Mouse (Mus musculus): ENCODE results near the gene Rhbdd3. TPM values are rescaled to one million over a fixed set of nuclear protein-coding genes. Genes with fewer than 3 reads are reported as not detected.
A peak's percentile ranks its signal among the peaks of the same experiment; 100 is the strongest.

Gene Rhbdd3
- total and polyA plus RNA-seq, 2 experiments from 2014 or later = 50.4 to 67.1 TPM

- H3K4me1 ChIP-seq (ENCODE audit: insufficient read depth, low read length) = no peaks in the 10 kb centered on the region
- no peak overlapping the region for H3K4me3 ChIP-seq (ENCODE audit: low read depth, low read length)
- H3K4me2 ChIP-seq (ENCODE audit: low read depth, low read length, poor library complexity, severe bottlenecking) = no peak overlapping the region
- TF ChIP-seq CTCF (IDR thresholded peaks at IDR 0.05) = no peak
- no peak for ATAC-seq (ENCODE audit: low FRiP score)
- H3K9ac ChIP-seq (replicated peaks; ENCODE audit: low read length, poor library complexity, severe bottlenecking) = no peak overlapping the region
- no peaks in the 10 kb centered on the region for H3K36me3 ChIP-seq (ENCODE audit: insufficient read depth, low read length)
- DNase-seq (ENCODE audit: low spot score) = no peak
- H3K27ac ChIP-seq (ENCODE audit: low read depth, low read length) = no peak overlapping the region
- 100% methylated on average over 2 of the region's 2 CpGs for WGBS
- H3K9me3 ChIP-seq (ENCODE audit: low read length) = no peaks in the 10 kb centered on the region
- H3K27me3 ChIP-seq (ENCODE audit: insufficient read depth, low read length) = no peaks in the 10 kb centered on the region
Observed at GRCm38 (mm10) chr11:5138642-5139041, 39.9 kb downstream of the Rhbdd3 start.

GRCm38 (mm10) chr11:5139372-5139771 lies 40.6 kb downstream of the Rhbdd3 start:
- no peaks in the 10 kb centered on the region for H3K4me1 ChIP-seq (ENCODE audit: insufficient read depth, low read length)
- DNase-seq (ENCODE audit: low spot score) (no peak), ATAC-seq (ENCODE audit: low FRiP score) (no peak)
- no peak overlapping the region for H3K9ac ChIP-seq (replicated peaks; ENCODE audit: low read length, poor library complexity, severe bottlenecking)
- TF ChIP-seq CTCF (IDR thresholded peaks at IDR 0.05) = no peak
- H3K27me3 ChIP-seq (ENCODE audit: insufficient read depth, low read length) = no peaks in the 10 kb centered on the region
- no peaks in the 10 kb centered on the region for H3K9me3 ChIP-seq (ENCODE audit: low read length)
- H3K4me3 ChIP-seq (ENCODE audit: low read depth, low read length) = no peak overlapping the region
- H3K4me2 ChIP-seq (ENCODE audit: low read depth, low read length, poor library complexity, severe bottlenecking) = no peak overlapping the region
- 86% methylated on average over 9 of the region's 9 CpGs for WGBS
- H3K27ac ChIP-seq (ENCODE audit: low read depth, low read length) = no peak overlapping the region
- no peaks in the 10 kb centered on the region for H3K36me3 ChIP-seq (ENCODE audit: insufficient read depth, low read length)

- Histone ChIP-seq H3K27me3 (ENCODE audit: insufficient read depth, low read length) (no peaks in the 10 kb centered on the region), H3K9ac (replicated peaks; ENCODE audit: low read length, poor library complexity, severe bottlenecking) (no peak overlapping the region), H3K9me3 (ENCODE audit: low read length) (no peaks in the 10 kb centered on the region), H3K4me1 (ENCODE audit: insufficient read depth, low read length) (no peaks in the 10 kb centered on the region), H3K4me2 (ENCODE audit: low read depth, low read length, poor library complexity, severe bottlenecking) (no peak overlapping the region), H3K27ac (ENCODE audit: low read depth, low read length) (no peak overlapping the region), H3K36me3 (ENCODE audit: insufficient read depth, low read length) (no peaks in the 10 kb centered on the region), H3K4me3 (ENCODE audit: low read depth, low read length) (no peak overlapping the region)
- no peak for TF ChIP-seq CTCF (IDR thresholded peaks at IDR 0.05)
- peak; percentile 47 for DNase-seq (ENCODE audit: low spot score)
- 58% methylated on average over 8 of the region's 8 CpGs for WGBS
- ATAC-seq (ENCODE audit: low FRiP score) = no peak
Observed at GRCm38 (mm10) chr11:5140619-5141018, 41.9 kb downstream of the Rhbdd3 start.

GRCm38 (mm10) chr11:5141252-5141651 lies 42.5 kb downstream of the Rhbdd3 start:
- Histone ChIP-seq H3K36me3 (ENCODE audit: insufficient read depth, low read length) (no peaks in the 10 kb centered on the region), H3K4me1 (ENCODE audit: insufficient read depth, low read length) (no peaks in the 10 kb centered on the region), H3K27me3 (ENCODE audit: insufficient read depth, low read length) (no peaks in the 10 kb centered on the region), H3K4me3 (ENCODE audit: low read depth, low read length) (no peak overlapping the region), H3K9ac (replicated peaks; ENCODE audit: low read length, poor library complexity, severe bottlenecking) (no peak overlapping the region), H3K27ac (ENCODE audit: low read depth, low read length) (no peak overlapping the region), H3K9me3 (ENCODE audit: low read length) (no peaks in the 10 kb centered on the region), H3K4me2 (ENCODE audit: low read depth, low read length, poor library complexity, severe bottlenecking) (no peak overlapping the region)
- no peak for TF ChIP-seq CTCF (IDR thresholded peaks at IDR 0.05)
- DNase-seq (ENCODE audit: low spot score) (no peak), ATAC-seq (ENCODE audit: low FRiP score) (no peak)
- WGBS = 92% methylated on average over 5 of the region's 5 CpGs

GRCm38 (mm10) chr11:5141965-5142364 lies 43.2 kb downstream of the Rhbdd3 start:
- H3K27me3 ChIP-seq (ENCODE audit: insufficient read depth, low read length) = no peaks in the 10 kb centered on the region
- WGBS = 90% methylated on average over 2 of the region's 2 CpGs
- no peak overlapping the region for H3K4me2 ChIP-seq (ENCODE audit: low read depth, low read length, poor library complexity, severe bottlenecking)
- H3K4me1 ChIP-seq (ENCODE audit: insufficient read depth, low read length) = no peaks in the 10 kb centered on the region
- no peak overlapping the region for H3K9ac ChIP-seq (replicated peaks; ENCODE audit: low read length, poor library complexity, severe bottlenecking)
- ATAC-seq (ENCODE audit: low FRiP score) (no peak), DNase-seq (ENCODE audit: low spot score) (no peak)
- H3K4me3 ChIP-seq (ENCODE audit: low read depth, low read length) = no peak overlapping the region
- H3K27ac ChIP-seq (ENCODE audit: low read depth, low read length) = no peak overlapping the region
- no peaks in the 10 kb centered on the region for H3K9me3 ChIP-seq (ENCODE audit: low read length)
- TF ChIP-seq CTCF (IDR thresholded peaks at IDR 0.05) = no peak
- no peaks in the 10 kb centered on the region for H3K36me3 ChIP-seq (ENCODE audit: insufficient read depth, low read length)

DNA sequence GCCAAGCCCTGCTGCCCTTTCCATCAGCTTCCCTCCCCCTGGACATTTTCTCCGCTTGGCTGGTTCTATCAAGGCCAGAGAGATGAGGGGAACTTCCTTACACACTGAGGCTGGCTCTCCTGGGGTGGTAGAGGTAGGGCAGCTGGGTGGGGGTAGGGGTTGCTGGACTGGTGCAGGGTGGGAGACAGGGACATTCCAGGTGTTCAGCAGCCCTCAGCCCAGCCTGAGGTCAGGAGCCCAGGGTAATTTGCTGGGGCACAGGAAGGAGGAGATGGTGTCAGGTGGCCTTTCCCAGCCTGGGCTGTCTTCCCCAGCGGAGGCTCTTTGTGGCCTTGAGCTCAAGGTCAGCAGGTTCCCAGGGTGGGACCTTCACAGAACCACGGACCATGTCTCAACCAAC lies 46.9 kb downstream of the Rhbdd3 start:
- Histone ChIP-seq H3K27me3 (ENCODE audit: insufficient read depth, low read length) (no peaks in the 10 kb centered on the region), H3K9me3 (ENCODE audit: low read length) (no peaks in the 10 kb centered on the region), H3K4me3 (ENCODE audit: low read depth, low read length) (no peak overlapping the region), H3K9ac (replicated peaks; ENCODE audit: low read length, poor library complexity, severe bottlenecking) (no peak overlapping the region), H3K27ac (ENCODE audit: low read depth, low read length) (no peak overlapping the region), H3K36me3 (ENCODE audit: insufficient read depth, low read length) (no peaks in the 10 kb centered on the region), H3K4me1 (ENCODE audit: insufficient read depth, low read length) (no peaks in the 10 kb centered on the region), H3K4me2 (ENCODE audit: low read depth, low read length, poor library complexity, severe bottlenecking) (no peak overlapping the region)
- TF ChIP-seq CTCF (IDR thresholded peaks at IDR 0.05) = no peak
- no peak for ATAC-seq (ENCODE audit: low FRiP score)
- WGBS = 63% methylated on average over 3 of the region's 3 CpGs
- no peak for DNase-seq (ENCODE audit: low spot score)
